Mouse (Mus musculus) hematopoietic stem cell, adult 5-6 weeks (primary cell): ENCODE measurements at regions not wholly inside any gene's neighbourhood (a gene's known extent, or its start where the extent isn't known, plus 50 kb on each side); places are given as distances from the start of the nearest gene placed in this dataset.

Source experiments
- ATAC-seq, 2 experiments: fragments of 125-278 bp in 1 of 2; replicated peaks in 1 of 2; 2 replicates each; pipeline ENCODE4 v1.8.0; 2016 to 2017; ENCODE audit warnings: inconsistent platforms in 2 of 2, mild to moderate bottlenecking in 2 of 2, moderate number of reproducible peaks in 2 of 2, low read depth in 1 of 2, moderate TSS enrichment in 1 of 2; ENCODE audit not compliant: low FRiP score in 2 of 2, poor library complexity in 2 of 2, severe bottlenecking in 2 of 2, insufficient read depth in 1 of 2, low TSS enrichment in 1 of 2

- no peak for ATAC-seq
Observed at GRCm38 (mm10) chr9:85546226-85546625, 202.9 kb downstream of the Ibtk start.

- no peak for ATAC-seq
Observed at GRCm38 (mm10) chr9:85545566-85545965, 203.6 kb downstream of the Ibtk start.

GRCm38 (mm10) chr9:85538557-85538956, 210.6 kb downstream of the Ibtk start:
- ATAC-seq, result peak; percentile 68 to 80

DNA sequence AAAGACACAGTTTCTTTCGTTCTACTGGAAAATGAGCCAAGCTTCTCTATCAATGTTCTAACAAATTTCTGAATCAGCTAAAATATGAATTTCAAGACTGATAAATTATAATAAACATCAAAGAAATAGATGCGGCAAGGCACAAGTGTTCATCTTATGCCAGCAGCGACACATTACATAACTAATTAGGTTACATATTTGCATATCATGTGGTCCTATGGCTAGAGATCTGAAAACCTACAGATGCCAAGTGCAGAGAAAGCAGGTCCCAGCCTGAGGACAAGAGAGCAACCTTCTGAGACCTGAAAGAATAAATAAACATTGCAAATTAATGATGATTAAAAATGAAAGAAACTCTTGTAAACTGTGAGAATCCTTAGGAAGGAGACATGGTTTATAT, 201.3 kb upstream of the Tent5a start:
- no peak for ATAC-seq

DNA sequence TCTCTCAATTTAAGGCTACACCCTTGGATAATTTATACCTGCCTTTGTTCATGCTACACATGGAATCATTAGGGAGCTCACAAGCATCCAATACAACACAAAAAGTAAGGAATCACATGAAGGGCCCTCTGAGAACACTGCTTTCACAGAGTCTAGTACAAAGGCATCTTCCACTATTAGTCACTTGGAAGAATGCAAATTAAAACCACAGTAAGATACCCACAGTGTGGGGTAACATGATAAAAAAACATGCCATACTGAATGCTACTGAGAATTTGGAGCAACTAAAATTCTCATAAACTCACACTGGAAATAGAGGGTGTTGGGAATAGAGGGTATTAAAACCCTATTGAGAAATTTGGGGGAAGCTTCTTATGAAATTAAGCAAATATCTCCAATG, 197.6 kb upstream of the Tent5a start:
- no peak for ATAC-seq

DNA sequence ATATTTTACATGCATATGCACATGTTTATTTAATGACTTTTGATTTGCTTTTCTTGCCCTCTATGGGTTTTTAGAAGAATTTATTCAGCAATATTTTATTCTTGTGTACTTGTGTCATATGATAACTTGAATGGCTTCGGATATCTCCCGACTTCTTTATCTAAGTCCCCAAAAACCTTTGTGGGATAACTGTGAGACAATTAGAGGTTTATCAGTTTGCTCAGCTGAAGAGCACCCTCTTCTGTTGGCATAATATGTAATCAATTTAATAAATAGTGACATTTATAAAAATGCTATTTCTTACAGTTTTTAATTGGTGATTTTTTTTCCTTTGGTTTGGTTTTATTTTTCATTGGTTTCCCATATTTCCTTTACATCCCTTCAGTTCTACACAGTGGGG, 194.2 kb upstream of the Tent5a start:
- ATAC-seq, result no peak

DNA sequence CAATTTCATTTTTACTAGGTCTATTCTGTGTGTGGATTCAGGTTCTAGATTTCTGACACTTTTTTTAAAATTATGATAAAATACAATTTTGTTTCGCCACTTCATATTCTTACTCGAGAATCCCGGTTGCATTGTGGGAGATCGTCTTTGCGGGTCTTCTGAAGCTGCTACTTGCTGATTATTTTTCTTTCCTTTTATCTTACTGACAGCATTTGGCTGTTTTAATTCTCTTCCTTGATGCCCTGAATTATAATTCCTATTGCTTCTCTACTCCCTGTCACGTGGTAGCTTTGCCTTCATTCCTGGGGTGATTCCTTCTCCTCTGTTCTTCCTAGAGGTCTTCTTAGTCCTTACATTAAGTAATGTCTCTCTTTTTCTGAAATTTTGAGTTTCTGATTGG, 193.8 kb upstream of the Tent5a start:
- no peak for ATAC-seq

DNA sequence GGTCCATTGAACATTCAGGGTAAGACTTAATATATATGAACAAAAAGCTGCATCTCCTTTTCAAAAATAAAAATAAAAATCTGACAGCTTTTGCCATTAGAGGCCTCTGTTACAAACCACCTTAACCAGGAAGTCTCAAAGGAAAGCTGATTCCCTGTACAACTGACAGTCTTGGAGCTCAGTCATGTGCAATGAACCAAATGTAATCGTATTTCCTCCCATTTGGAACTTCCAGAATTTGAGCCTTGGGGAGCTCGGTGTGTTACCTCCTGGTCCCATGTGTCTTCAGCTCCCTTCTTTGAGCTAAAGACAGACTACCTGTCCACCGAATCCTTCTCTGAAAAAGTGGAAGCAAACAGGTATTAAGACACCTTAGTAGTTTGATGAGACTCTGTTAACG, 171.9 kb upstream of the Tent5a start:
- ATAC-seq, result no peak

GRCm38 (mm10) chr9:85497348-85497747, 170.2 kb upstream of the Tent5a start:
- ATAC-seq, result no peak

GRCm38 (mm10) chr9:85496506-85497239, 169.5 kb upstream of the Tent5a start:
- peak; percentile 72 to 90 for ATAC-seq

- no peak for ATAC-seq
Observed at GRCm38 (mm10) chr9:85495056-85495455, 167.9 kb upstream of the Tent5a start.

- no peak for ATAC-seq
Observed at GRCm38 (mm10) chr9:85493760-85494159, 166.6 kb upstream of the Tent5a start.

- ATAC-seq, result no peak
Observed at GRCm38 (mm10) chr9:85490367-85490766, 163.2 kb upstream of the Tent5a start.

DNA sequence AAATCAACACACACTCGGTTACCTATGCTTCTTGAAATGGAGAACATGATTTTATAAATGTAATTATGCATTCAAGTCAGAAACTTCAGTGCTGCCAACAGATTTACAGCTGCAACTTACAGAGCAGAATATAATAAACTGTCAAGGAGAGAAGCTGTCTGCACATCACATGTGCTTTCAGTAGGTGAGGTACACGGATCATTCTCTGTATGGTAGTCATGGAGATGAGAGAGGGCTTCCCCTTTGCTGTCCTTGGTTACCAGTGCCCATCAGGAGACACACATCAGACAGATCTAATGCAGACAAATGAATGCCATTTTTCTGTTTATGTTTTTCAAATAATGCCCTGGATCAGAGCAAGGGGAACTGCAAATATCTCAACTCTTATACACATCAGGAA, 160.8 kb upstream of the Tent5a start:
- no peak for ATAC-seq

DNA sequence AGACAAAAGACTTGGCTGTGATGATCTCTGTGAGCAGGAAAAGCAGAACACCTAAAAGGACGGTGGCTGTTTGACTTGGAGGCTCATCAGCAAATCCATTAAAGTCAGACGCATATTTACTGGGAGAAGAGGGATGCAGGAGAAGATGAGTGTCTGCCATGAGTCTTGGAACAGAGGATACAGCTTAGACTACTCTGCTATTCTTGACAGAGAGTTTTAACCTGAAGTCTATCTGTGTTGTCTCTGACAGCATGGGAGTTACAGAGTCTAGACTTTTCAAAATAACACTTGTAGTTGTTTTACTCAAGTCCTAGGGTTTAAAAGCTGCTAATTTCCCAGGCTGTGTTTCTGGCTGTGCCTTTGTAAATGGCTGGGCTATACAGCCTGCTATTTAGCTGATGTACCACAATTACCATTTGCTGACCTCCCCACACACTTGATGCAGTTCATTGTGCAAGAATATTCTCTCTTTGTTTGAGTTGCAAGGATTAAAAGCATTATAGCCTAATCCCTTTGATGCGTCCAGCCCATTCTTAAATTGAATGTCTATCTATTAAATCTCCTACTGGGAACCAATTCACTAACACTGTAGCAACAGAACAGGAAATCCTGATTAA, 160.0 kb upstream of the Tent5a start:
- no peak for ATAC-seq

- ATAC-seq, result no peak
Observed at GRCm38 (mm10) chr9:85485749-85486148, 158.6 kb upstream of the Tent5a start.

GRCm38 (mm10) chr9:85483248-85483647, 156.1 kb upstream of the Tent5a start:
- ATAC-seq, result peak in 1 of 2 experiments; percentile 76; a peak in 1 of 4 replicates

GRCm38 (mm10) chr9:85480566-85480965, 153.4 kb upstream of the Tent5a start:
- no peak for ATAC-seq

DNA sequence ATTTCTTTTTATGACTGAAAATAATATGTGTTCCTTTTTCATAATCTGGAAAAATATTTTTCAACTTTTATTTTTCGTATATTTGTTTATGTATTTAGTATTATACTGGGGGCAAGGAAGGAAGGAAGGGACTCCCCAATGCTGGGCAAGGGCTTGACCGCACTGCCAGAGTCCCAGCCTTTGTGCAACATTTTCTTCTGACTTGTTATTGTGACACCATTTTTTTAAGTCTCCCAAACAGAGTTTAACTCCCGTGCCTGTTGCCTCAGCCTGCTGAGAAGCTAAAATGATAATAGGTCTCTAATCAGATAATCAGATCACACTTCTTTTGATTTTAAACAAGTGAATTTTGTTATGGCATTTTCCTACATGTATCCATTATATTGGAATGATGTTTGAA, 148.1 kb upstream of the Tent5a start:
- no peak; a peak in 1 of 4 replicates for ATAC-seq
